Mouse (Mus musculus): ENCODE measurements at regions not wholly inside any gene's neighbourhood (a gene's known extent, or its start where the extent isn't known, plus 50 kb on each side); places are given as distances from the start of the nearest gene placed in this dataset.

GRCm38 (mm10) chr10:25035363-25035762 lies 108.1 kb upstream of the Arg1 start:
- no peak for ATAC-seq (ENCODE audit: poor library complexity, severe bottlenecking)

- ATAC-seq (ENCODE audit: poor library complexity, severe bottlenecking): no peak
These were observed 105.3 kb upstream of the Arg1 start for GRCm38 (mm10) chr10:25032625-25033024.

DNA sequence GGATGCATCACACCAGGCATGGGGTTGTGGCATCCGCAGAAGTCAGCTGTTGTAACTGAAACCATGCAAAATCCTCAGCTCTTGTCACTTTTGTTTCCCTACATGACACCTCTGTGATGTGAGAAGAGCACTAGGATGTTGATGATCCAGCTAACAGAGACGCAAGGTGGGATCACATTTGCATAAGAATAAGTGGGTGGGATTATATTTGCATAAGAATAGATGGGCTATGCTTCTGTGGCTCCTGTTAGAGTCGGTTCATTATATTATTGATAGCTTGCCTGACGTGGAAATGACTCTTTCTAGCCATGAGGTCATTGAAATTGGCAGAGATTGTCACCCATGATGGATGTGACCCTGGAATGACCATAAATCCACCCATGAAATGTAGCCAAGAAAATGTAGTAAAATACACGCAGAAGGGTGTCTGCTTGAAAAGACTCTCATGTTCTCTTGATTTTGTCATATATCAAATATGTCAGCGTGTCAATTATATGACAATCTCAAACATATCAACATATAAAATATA lies 102.2 kb upstream of the Arg1 start:
- ATAC-seq (ENCODE audit: poor library complexity, severe bottlenecking): no peak

DNA sequence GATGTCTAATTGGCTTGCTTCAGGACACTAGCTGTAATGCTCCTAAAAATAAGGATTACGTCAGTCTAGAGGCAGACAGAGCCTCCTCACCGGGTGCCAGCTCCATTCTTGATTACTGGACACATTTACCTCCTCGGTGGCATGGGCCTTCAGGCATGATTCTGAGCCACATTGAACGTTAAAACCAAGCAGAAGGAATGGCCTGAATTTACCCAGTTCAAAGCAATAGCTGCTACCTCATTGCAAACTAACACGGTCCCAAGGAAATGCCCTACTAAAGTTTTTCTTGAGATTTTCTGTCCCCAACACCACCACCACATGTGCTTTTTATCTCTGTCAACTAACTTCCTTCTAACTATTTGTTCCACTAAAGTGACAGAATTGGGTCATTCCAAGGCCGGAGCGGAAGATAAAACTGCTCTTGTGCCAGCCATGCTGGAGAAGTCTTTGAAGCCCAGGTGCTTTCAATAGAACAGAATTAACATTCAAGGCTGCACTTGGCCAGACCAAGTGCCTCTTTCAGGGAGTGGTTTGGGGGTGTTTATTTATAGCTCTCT lies 96.4 kb upstream of the Arg1 start:
- no peak for ATAC-seq (ENCODE audit: poor library complexity, severe bottlenecking)

GRCm38 (mm10) chr10:25023044-25023540 lies 95.8 kb upstream of the Arg1 start:
- no peak for ATAC-seq (ENCODE audit: poor library complexity, severe bottlenecking)

DNA sequence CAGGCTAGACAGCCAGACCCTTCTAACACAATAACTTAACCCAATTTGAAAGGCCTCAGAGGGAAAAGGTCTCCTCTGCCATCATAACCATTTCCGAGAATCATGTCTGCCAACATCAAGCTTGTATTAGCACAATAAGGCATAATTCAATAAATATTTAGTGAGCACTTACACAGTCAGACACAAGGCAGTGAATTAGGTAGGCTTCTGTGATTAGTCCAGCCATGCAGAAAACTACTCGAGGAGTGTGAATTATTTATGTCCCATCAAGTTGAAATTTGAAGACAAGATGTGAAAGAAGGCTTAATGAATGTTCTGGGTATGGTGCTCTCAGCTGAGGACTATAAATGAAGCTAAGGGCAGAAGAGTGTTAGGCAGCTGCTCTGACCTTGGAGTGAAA lies 91.7 kb upstream of the Arg1 start:
- ATAC-seq (ENCODE audit: poor library complexity, severe bottlenecking): no peak

GRCm38 (mm10) chr10:25017843-25018242 lies 90.6 kb upstream of the Arg1 start:
- ATAC-seq (ENCODE audit: poor library complexity, severe bottlenecking): no peak

DNA sequence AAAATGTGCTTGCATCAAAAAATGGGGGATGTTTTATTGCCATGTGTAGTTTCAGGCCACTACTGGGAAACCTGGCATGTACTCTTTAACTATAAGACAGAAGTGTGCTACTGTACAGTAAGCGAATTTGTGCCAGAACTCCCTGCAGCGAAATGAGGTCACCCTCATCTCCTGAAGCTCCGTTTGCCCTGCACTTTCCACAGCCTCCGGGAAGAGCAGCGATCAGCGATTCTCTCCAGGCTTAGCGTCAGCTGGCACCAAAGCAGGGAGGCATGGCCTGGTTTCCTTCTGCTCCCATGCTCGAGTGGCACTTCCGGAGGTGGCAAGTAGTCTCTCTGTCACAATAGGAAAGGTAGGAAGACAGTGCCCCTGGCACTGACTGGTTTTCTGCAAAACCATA lies 88.8 kb upstream of the Arg1 start:
- ATAC-seq (ENCODE audit: poor library complexity, severe bottlenecking): no peak

DNA sequence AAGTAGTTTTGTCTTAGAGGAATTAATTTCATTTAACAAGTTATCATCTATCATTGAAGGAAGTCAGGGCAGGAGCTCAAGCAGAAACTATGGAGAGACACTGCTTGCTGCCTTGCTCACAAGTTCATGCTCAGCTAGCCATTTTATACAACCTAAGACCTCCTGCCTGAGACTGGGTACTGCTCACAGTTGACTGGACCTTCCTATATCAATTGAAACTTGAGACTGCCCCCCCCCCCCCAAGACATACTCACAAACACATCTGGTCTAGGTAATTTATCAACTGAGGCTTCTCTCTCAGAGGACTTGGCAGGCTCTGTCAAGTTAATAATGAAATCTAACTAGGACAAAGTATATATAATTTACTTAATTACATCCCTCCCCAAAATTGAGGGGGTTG lies 84.8 kb upstream of the Arg1 start:
- ATAC-seq (ENCODE audit: poor library complexity, severe bottlenecking): no peak

DNA sequence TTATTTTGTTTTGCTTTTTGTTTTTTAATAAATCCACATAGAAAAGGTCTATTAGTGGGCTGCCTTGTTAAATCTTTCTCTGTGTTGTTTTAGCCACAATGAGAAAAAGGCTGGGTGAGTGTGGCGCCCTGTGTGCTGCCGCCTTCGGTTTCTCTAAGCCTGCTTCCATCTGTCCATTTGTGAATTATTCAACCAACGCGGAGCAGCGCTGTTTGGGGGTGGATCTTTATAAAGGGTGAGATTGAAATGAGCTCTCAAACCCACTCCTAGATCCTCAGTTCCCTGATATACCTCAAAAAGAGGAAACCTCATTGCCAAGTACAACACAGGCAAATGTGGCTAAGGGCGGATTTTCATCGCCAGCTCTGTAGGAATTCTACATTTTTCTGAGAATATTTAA lies 74.0 kb upstream of the Arg1 start:
- ATAC-seq (ENCODE audit: poor library complexity, severe bottlenecking): no peak

DNA sequence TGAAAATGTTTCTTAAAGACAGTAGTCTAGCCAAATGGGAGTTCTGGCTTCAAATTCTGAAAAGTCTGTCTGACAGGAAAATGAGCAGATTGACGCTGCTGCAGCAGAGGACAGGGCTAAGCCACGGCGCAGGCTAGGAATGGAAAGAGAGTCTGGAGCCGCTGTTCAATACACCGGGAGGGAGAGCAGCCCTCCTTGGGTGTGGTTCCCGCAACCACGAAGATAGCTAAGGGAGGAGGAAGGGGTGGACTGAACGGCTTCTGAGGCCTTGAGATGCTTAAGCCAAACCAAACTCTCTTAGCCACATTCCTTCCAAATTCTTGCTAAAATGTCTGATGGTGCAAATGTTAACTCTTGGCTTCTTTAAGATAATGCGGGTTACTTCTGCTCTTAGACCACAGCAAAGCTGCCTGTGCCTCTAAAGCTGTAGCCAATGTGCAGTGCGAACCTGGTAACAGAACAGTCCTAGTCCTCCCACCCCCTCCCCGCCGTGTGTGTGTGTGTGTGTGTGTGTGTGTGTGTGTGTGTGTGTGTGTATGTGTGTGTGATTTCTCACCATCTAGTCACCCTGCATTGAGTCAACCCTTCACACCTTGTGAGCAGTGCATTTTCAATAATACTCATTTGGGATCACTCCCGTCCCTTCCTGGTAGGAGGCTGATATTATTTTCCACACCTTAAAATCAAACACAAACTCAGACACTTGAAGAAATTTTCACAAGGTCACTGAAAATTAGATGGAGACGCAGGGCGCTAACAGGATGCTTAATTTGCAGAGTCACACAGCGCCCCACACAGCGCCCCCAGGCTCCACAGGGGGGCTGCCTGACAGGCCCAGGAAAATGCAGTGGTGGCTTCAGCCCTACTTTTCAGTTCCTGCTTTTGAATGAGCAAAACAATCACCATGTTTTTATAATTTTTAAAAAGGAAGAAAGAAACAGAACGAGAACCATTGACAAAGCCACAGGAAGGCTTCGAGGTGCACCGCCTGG lies 73.2 kb upstream of the Arg1 start:
- ATAC-seq (ENCODE audit: poor library complexity, severe bottlenecking): no peak

DNA sequence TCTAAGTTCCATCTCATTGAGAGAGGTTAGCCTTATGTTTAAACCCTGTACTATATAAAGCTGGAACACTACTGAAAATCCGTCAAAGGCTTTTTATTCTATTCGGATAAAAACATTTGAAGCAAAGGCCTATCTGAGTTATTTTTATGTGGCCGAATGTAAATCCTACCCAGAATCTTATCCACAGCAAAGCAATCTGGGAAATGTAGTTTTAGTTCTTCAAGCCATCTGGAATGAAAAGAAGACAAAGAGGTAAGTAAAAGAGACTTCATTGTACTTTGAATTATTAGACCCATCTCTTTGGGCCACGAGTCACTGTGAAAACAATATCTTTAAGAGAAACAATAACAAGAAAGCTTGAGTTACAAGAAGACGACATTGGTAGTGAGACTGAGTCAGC lies 72.5 kb upstream of the Arg1 start:
- no peak for ATAC-seq (ENCODE audit: poor library complexity, severe bottlenecking)

GRCm38 (mm10) chr10:24997661-24998060 lies 70.4 kb upstream of the Arg1 start:
- no peak for ATAC-seq (ENCODE audit: poor library complexity, severe bottlenecking)

GRCm38 (mm10) chr10:24995751-24996150 lies 68.5 kb upstream of the Arg1 start:
- no peak for ATAC-seq (ENCODE audit: poor library complexity, severe bottlenecking)

DNA sequence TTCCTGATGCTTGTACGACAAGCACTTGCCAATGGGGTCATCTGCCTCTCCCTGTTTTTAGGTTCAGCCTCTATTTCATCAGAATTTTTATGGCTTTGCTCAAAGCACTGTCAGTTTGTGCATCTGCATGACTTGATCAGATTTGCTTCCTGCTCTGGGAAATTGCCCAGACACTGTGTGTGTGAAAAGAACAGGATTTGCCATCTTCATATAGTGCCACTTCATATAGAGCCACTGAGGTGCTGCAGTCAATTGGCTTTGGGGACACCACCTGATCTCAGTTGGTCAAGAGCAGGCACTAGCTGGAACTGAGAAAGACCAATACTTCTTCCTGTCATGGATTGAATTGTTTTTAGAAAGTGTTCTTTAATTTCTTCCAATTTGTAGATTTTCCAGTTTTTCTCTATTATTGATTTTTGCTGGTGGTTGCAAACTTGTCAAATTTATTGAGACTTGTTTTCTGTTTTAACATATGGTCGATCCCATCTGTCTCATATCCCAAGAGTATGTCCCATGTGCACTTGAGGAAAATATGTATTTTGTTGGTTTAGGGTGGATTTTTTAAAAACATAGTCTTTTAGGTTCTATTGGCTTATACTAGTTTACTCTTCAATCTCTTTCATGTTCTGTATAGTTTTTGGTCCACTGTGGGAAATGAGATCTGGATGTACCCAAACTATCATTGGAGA lies 62.8 kb upstream of the Arg1 start:
- no peak for ATAC-seq (ENCODE audit: poor library complexity, severe bottlenecking)

GRCm38 (mm10) chr10:24984801-24985200 lies 57.5 kb upstream of the Arg1 start:
- no peak for ATAC-seq (ENCODE audit: poor library complexity, severe bottlenecking)

- no peak for ATAC-seq (ENCODE audit: poor library complexity, severe bottlenecking)
These were observed 54.5 kb upstream of the Arg1 start for GRCm38 (mm10) chr10:24981763-24982162.
